Mouse (Mus musculus): ENCODE measurements around the gene Ndufa10. TPM values are rescaled to one million over a fixed set of nuclear protein-coding genes. Genes with fewer than 3 reads are reported as not detected.

Gene Ndufa10
- total RNA-seq, 2 experiments from 2014 or later, result 413 to 473 TPM

- no peak for DNase-seq
- intact Hi-C loops (cut with DNase I; ENCODE audit: low total_unique reads), result no loop called here
Measured at GRCm38 (mm10) chr1:92434986-92435385, 38.7 kb downstream of the Ndufa10 start.

- intact Hi-C loops (cut with DNase I; ENCODE audit: low total_unique reads), result no loop called here
- DNase-seq, result no peak
Measured at GRCm38 (mm10) chr1:92432791-92433190, 40.9 kb downstream of the Ndufa10 start.

- intact Hi-C loops (cut with DNase I; ENCODE audit: low total_unique reads), result no loop called here
- DNase-seq, result no peak
Measured at GRCm38 (mm10) chr1:92432098-92432497, 41.6 kb downstream of the Ndufa10 start.

- DNase-seq, result no peak
Measured at GRCm38 (mm10) chr1:92431420-92431819, 42.2 kb downstream of the Ndufa10 start.

GRCm38 (mm10) chr1:92430991-92431390, 42.7 kb downstream of the Ndufa10 start:
- intact Hi-C loops (cut with DNase I; ENCODE audit: low total_unique reads), result no loop called here
- no peak for DNase-seq

More at GRCm38 (mm10) chr1:92431420-92431819, 42.2 kb downstream of the Ndufa10 start:
- intact Hi-C loops (cut with DNase I; ENCODE audit: low total_unique reads), result no loop called here

- DNase-seq, result no peak
- intact Hi-C loops (cut with DNase I; ENCODE audit: low total_unique reads), result no loop called here
Measured at GRCm38 (mm10) chr1:92424714-92425113, 48.9 kb downstream of the Ndufa10 start.

- no peak for DNase-seq
- intact Hi-C loops (cut with DNase I; ENCODE audit: low total_unique reads), result no loop called here
Measured at GRCm38 (mm10) chr1:92405131-92405530, 68.5 kb downstream of the Ndufa10 start.

GRCm38 (mm10) chr1:92400556-92400955, 73.1 kb downstream of the Ndufa10 start:
- no peak for DNase-seq

GRCm38 (mm10) chr1:92398601-92399000, 75.1 kb downstream of the Ndufa10 start:
- no peak for DNase-seq
- intact Hi-C loops (cut with DNase I; ENCODE audit: low total_unique reads), result no loop called here

More at GRCm38 (mm10) chr1:92400556-92400955, 73.1 kb downstream of the Ndufa10 start:
- intact Hi-C loops (cut with DNase I; ENCODE audit: low total_unique reads), result no loop called here

GRCm38 (mm10) chr1:92397511-92398051, 76.1 kb downstream of the Ndufa10 start:
- intact Hi-C loops (cut with DNase I; ENCODE audit: low total_unique reads), result no loop called here

GRCm38 (mm10) chr1:92394279-92394678, 79.4 kb downstream of the Ndufa10 start:
- DNase-seq, result no peak
- intact Hi-C loops (cut with DNase I; ENCODE audit: low total_unique reads), result no loop called here

More at GRCm38 (mm10) chr1:92397511-92398051, 76.1 kb downstream of the Ndufa10 start:
- no peak for DNase-seq

GRCm38 (mm10) chr1:92393166-92393565, 80.5 kb downstream of the Ndufa10 start:
- no peak for DNase-seq
- intact Hi-C loops (cut with DNase I; ENCODE audit: low total_unique reads), result no loop called here

Small RNA genes within 50 kb of the gene (microRNA-seq; reads per million reads assigned to microRNA genes)
- gene Mir6900, result 2.5 to 5.5 reads per million in 2 experiments

Other genes starting within 250 kb of the Ndufa10 start
- gene Olfr1416, start 11.3 kb upstream of the Ndufa10 start, total RNA-seq (2021), result not detected
- gene Olfr1415, start 22.2 kb upstream of the Ndufa10 start, total RNA-seq (2021), result not detected
- not detected for gene Olfr1414, start 44.8 kb upstream of the Ndufa10 start, total RNA-seq (2021)
- gene Olfr1413, start 97.5 kb upstream of the Ndufa10 start, total RNA-seq (2021), result not detected
- gene Olfr1412, start 111.9 kb upstream of the Ndufa10 start, total RNA-seq (2021), result not detected
- gene Olfr1411, start 120.6 kb upstream of the Ndufa10 start, total RNA-seq (2021), result not detected
- gene Olfr1410, start 131.9 kb upstream of the Ndufa10 start, total RNA-seq (2021), result not detected
- gene Olfr12, start 143.9 kb upstream of the Ndufa10 start, total RNA-seq (2021), result not detected
- gene Cops9, start 168.1 kb upstream of the Ndufa10 start, total RNA-seq (2021), result 100 to 1,000 TPM; 213 to 227 TPM
- gene Otos, start 175.0 kb upstream of the Ndufa10 start, total RNA-seq (2021), result under 1 TPM; 0.33 to 0.64 TPM

Data from gastrocnemius, postnatal 14 days (tissue).